Mouse (Mus musculus) midbrain, embryonic 13.5 days (tissue): Measurements from ENCODE around the gene Il27ra. TPM values are rescaled to one million over a fixed set of nuclear protein-coding genes. Genes with fewer than 3 reads are reported as not detected.
"Not testable (repeated sequence)": the region's sequence is repeated elsewhere in the genome, so short reads cannot be mapped to it uniquely, and the experiment has no call there.

ENCODE experiments used
- ATAC-seq: fragments of 200-750 bp; cut with Nextera tagmentation; 2 replicates; pipeline ENCODE4 v1.8.0; 2017; ENCODE audit warnings: mild to moderate bottlenecking, moderate TSS enrichment, moderate library complexity
- H3K27ac ChIP-seq: fragments of 300-500 bp; sonication (generic); 2 replicates; pipeline ENCODE4 v1.5.1; 2015; ENCODE audit warnings: inconsistent platforms, mild to moderate bottlenecking, moderate library complexity
- H3K27me3 ChIP-seq: fragments of 300-500 bp; sonication (generic); 2 replicates; pipeline ENCODE4 v1.6.1; 2015; ENCODE audit warnings: mild to moderate bottlenecking, inconsistent platforms
- H3K36me3 ChIP-seq: fragments of 300-500 bp; sonication (generic); 2 replicates; pipeline ENCODE4 v1.6.1; 2015; ENCODE audit warnings: mild to moderate bottlenecking, inconsistent platforms
- H3K4me1 ChIP-seq: fragments of 300-500 bp; sonication (generic); replicated peaks from 2 replicates; pipeline ENCODE4 v1.6.1; 2015; ENCODE audit warnings: inconsistent platforms
- H3K4me2 ChIP-seq: fragments of 300-500 bp; sonication (generic); replicated peaks from 2 replicates; pipeline ENCODE4 v1.6.1; 2015; ENCODE audit warnings: moderate library complexity, mild to moderate bottlenecking, inconsistent platforms
- H3K4me3 ChIP-seq: fragments of 300-500 bp; sonication (generic); replicated peaks from 2 replicates; pipeline ENCODE4 v1.5.1; 2015; ENCODE audit warnings: mild to moderate bottlenecking, inconsistent platforms
- H3K9ac ChIP-seq: fragments of 300-500 bp; sonication (generic); replicated peaks from 2 replicates; pipeline ENCODE4 v1.6.1; 2015; ENCODE audit warnings: mild to moderate bottlenecking, inconsistent platforms
- H3K9me3 ChIP-seq: fragments of 300-500 bp; sonication (generic); 2 replicates; pipeline ENCODE4 v1.6.1; 2016; ENCODE audit warnings: mild to moderate bottlenecking, inconsistent platforms
- WGBS: fragments of 180-500 bp; shearing (Covaris S2); methylation state at CpG from one replicate; pipeline ENCODE4 v1.1.7; 2015; 5-methylcytosine and 5-hydroxymethylcytosine counted together
- polyA plus RNA-seq: library from polyadenylated mRNA; unstranded; fragments of >200 nt; fragmentation: Nextera tagmentation; extraction: Ambion mirVana; gene quantifications from 2 replicates; pipeline ENCODE4 v1.2.1, GENCODE M21; 2015

Gene Il27ra
- polyA plus RNA-seq, 1 experiment from 2014 or later: 0.23 TPM

DNA sequence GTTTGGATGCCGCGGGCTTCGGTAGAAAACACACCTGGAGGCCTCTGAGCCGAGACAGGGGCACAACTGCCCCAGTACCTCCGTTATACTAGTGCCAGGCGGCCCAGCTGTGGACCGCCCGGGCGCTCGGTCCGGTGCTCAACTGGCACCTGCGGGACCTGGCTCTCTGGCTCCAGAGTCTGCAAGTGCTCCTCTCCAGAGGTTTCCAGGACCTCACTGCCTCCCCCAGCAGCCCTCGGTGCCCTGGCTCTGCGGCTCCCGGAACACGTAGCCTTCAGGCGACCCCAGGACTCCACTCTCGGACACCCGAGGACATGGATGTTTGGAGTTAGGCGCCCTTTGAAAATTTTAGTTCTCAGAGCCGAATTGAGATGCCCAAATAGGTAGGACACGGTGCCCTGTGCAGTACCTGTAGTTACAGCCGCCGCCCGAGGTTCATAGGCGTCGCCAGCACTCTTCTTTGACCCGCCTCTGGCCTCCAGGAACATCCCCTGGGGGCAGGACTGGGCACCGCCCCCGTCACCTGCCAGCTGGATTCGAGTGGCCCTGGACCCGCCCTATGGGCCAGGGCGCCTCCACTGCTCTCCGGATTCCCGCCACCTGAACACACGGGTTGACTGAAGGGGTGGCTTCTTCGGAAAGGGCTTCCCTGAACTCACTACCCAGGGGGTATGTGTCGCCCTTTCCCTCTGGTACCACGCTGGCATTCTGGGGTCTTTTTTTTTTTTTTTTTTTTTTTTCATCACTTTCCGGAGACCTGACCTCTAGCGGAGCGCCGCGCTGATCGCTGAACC, 30.5 kb downstream of the Il27ra start, which contains the start of gene 2210011C24Rik:
TSS of gene 2210011C24Rik (minus strand) at position 467 of the 794 bp plus-strand sequence.
- Histone ChIP-seq H3K36me3 (no peaks in the 10 kb centered on the region), H3K4me2 (peak within 1 kb of the TSS; percentile 96), H3K27me3 (peaks cover 49% of the 10 kb centered on the region), H3K4me1 (peaks cover 27% of the 10 kb centered on the region), H3K4me3 (peak within 1 kb of the TSS; percentile 51), H3K27ac (no peak within 1 kb of the TSS), H3K9me3 (no peaks in the 10 kb centered on the region), H3K9ac (peak within 1 kb of the TSS; percentile 57)
- peak; percentile 52 for ATAC-seq
- 1% methylated on average over 44 of the region's 45 CpGs for WGBS

GRCm38 (mm10) chr8:84010625-84011611, 31.5 kb downstream of the Il27ra start:
- peak; percentile 60 for ATAC-seq
- H3K4me2 ChIP-seq: peak overlapping the region; percentile 96
- H3K36me3 ChIP-seq: no peaks in the 10 kb centered on the region
- peak overlapping the region; percentile 57 for H3K9ac ChIP-seq
- H3K27ac ChIP-seq: no peak overlapping the region
- H3K27me3 ChIP-seq: peaks cover 49% of the 10 kb centered on the region
- H3K9me3 ChIP-seq: no peaks in the 10 kb centered on the region
- peak overlapping the region; percentile 51 for H3K4me3 ChIP-seq
- 2% methylated on average over 81 of the region's 83 CpGs for WGBS
- H3K4me1 ChIP-seq: peaks cover 27% of the 10 kb centered on the region

DNA sequence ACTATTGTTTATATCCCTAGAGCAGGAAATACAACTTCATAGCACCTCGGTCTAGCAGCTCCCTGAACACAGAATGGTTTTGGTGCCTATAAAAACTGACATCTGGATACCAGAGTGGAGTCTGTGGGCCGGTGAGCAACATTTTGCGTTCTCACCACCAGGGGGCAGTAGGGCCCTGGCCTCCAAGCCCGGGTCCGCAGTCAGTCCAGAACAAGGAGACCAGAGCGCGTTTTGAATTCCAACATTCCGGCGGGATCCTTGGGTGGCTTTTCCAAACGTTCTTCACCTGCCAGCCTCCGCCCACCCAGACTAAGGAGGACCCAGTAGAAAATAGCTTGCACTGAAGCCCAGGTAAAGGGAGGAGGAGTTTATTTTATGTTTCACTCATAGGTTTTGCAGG, 32.5 kb downstream of the Il27ra start:
- peak; percentile 32 for ATAC-seq

GRCm38 (mm10) chr8:84008362-84008761, 34.0 kb downstream of the Il27ra start:
- no peak overlapping the region for H3K9ac ChIP-seq
- peaks cover 35% of the 10 kb centered on the region for H3K27me3 ChIP-seq
- no peak overlapping the region for H3K27ac ChIP-seq
- H3K9me3 ChIP-seq: no peaks in the 10 kb centered on the region
- no peak overlapping the region for H3K4me2 ChIP-seq
- 32% methylated on average over 7 of the region's 7 CpGs for WGBS
- H3K4me1 ChIP-seq: peaks cover 39% of the 10 kb centered on the region
- no peak overlapping the region for H3K4me3 ChIP-seq
- ATAC-seq: no peak
- H3K36me3 ChIP-seq: no peaks in the 10 kb centered on the region

More for the DNA sequence above, 32.5 kb downstream of the Il27ra start:
- WGBS: 1% methylated on average over 11 of the region's 11 CpGs
- H3K36me3 ChIP-seq: no peaks in the 10 kb centered on the region
- no peak overlapping the region for H3K4me2 ChIP-seq
- H3K4me3 ChIP-seq: no peak overlapping the region
- H3K27ac ChIP-seq: no peak overlapping the region
- H3K27me3 ChIP-seq: peaks cover 45% of the 10 kb centered on the region
- peaks cover 31% of the 10 kb centered on the region for H3K4me1 ChIP-seq
- no peak overlapping the region for H3K9ac ChIP-seq
- H3K9me3 ChIP-seq: no peaks in the 10 kb centered on the region

- H3K9me3 ChIP-seq, H3K4me3 ChIP-seq, H3K4me2 ChIP-seq, H3K9ac ChIP-seq, H3K36me3 ChIP-seq, ATAC-seq, H3K27ac ChIP-seq: not testable (repeated sequence)
- Histone ChIP-seq H3K4me1 (peaks cover 25% of the 10 kb centered on the region), H3K27me3 (peaks cover 34% of the 10 kb centered on the region)
- WGBS: 93% methylated on average over 7 of the region's 7 CpGs
These were observed 36.9 kb downstream of the Il27ra start for GRCm38 (mm10) chr8:84005502-84005901.

- no peaks in the 10 kb centered on the region for H3K9me3 ChIP-seq
- 1% methylated on average over 30 of the region's 30 CpGs for WGBS
- peak overlapping the region; percentile 60 for H3K27ac ChIP-seq
- H3K36me3 ChIP-seq: peaks cover 14% of the 10 kb centered on the region
- H3K9ac ChIP-seq: peak overlapping the region; percentile 75
- peaks cover 36% of the 10 kb centered on the region for H3K27me3 ChIP-seq
- peak overlapping the region; percentile 61 for H3K4me3 ChIP-seq
- H3K4me1 ChIP-seq: peaks cover 26% of the 10 kb centered on the region
- H3K4me2 ChIP-seq: peak overlapping the region; percentile 88
- peak; percentile 75 for ATAC-seq
These were observed 37.7 kb downstream of the Il27ra start for GRCm38 (mm10) chr8:84004533-84005201.

DNA sequence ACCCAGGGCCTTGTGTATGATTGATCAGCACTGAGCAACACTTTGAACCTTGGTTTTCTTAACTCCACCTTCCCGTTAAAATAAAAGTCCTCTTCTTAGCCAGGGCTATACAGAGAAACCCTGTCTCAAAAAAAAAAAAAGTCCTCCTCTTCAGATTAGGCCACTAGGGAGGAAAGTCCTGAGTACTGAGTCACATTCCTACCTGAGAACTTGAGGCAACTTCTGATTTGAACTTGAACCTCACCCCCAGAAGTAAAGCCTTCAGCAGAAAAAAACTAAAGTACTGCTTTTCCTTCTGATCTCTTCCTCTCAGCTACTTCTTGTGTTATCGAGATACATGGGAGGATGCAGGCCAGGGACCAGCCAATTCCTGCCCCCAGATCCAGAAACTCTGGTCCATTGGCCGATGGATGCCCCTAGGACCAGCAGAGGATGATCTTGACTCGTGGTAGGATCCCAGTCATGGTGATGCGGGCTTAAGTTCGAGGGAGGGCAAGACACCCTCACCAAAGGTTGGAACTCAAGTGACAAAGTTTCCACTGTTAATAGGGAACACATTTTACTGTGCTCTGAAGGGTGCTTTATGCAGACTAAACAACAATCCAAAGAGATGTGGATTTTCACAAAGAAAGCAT, 38.7 kb downstream of the Il27ra start:
- peak overlapping the region; percentile 88 for H3K4me2 ChIP-seq
- H3K9ac ChIP-seq: peak overlapping the region; percentile 75; the same call in 1 of the 2 replicates
- H3K9me3 ChIP-seq: no peaks in the 10 kb centered on the region
- H3K27ac ChIP-seq: no peak overlapping the region
- H3K27me3 ChIP-seq: peaks cover 43% of the 10 kb centered on the region
- H3K4me3 ChIP-seq: peak overlapping the region; percentile 61
- no peak for ATAC-seq
- peaks cover 19% of the 10 kb centered on the region for H3K36me3 ChIP-seq
- H3K4me1 ChIP-seq: peaks cover 36% of the 10 kb centered on the region
- WGBS: 81% methylated on average over 6 of the region's 6 CpGs

- H3K9ac ChIP-seq: no peak overlapping the region
- no peak overlapping the region for H3K4me3 ChIP-seq
- H3K27ac ChIP-seq: no peak overlapping the region
- peaks cover 19% of the 10 kb centered on the region for H3K36me3 ChIP-seq
- no peaks in the 10 kb centered on the region for H3K9me3 ChIP-seq
- no peak for ATAC-seq
- peaks cover 43% of the 10 kb centered on the region for H3K27me3 ChIP-seq
- 0 out of 2 replicates have a peak overlapping the region, but pooled peaks have one; percentile 88 for H3K4me2 ChIP-seq
- H3K4me1 ChIP-seq: peaks cover 38% of the 10 kb centered on the region
- 56% methylated on average over 12 of the region's 12 CpGs for WGBS
These were observed 39.3 kb downstream of the Il27ra start for GRCm38 (mm10) chr8:84002957-84003611.

GRCm38 (mm10) chr8:84001281-84002000, 40.9 kb downstream of the Il27ra start, which contains the start of gene 1700067K01Rik:
Gene 1700067K01Rik, plus strand, starts transcription at chr8:84001502.
- peaks cover 19% of the 10 kb centered on the region for H3K36me3 ChIP-seq
- no peak for ATAC-seq
- peak within 1 kb of the TSS; percentile 52; the same call in 1 of the 2 replicates for H3K9ac ChIP-seq
- H3K9me3 ChIP-seq: no peaks in the 10 kb centered on the region
- peak within 1 kb of the TSS; percentile 37 for H3K4me2 ChIP-seq
- H3K4me1 ChIP-seq: peaks cover 41% of the 10 kb centered on the region
- H3K4me3 ChIP-seq: peak within 1 kb of the TSS; percentile 12; the same call in 1 of the 2 replicates
- no peak within 1 kb of the TSS for H3K27ac ChIP-seq
- H3K27me3 ChIP-seq: peaks cover 43% of the 10 kb centered on the region
- WGBS: 19% methylated on average over 58 of the region's 61 CpGs

DNA sequence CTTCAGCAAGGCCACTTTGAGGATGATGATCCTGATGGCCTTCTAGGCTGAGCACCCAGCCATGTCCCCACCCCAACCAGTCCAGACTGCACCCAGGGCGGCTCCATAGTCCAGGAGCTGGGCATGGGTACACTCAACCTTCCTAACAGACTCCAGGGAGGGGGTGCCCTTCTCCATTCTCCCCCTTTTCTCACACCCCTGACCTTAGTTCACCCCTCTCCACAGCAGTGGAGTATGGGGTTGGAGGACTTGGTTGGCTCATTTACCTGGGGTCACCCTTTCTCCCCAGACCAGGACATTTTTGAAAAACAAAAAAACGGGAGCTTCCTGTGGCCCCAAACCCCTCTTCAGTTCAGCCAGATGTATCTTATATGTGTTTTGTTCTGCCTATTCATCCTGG, 42.6 kb downstream of the Il27ra start:
- H3K4me2 ChIP-seq: peak overlapping the region; percentile 84
- no peak overlapping the region for H3K4me3 ChIP-seq
- no peak for ATAC-seq
- H3K36me3 ChIP-seq: peaks cover 20% of the 10 kb centered on the region
- 96% methylated on average over 2 of the region's 2 CpGs for WGBS
- H3K27me3 ChIP-seq: peaks cover 43% of the 10 kb centered on the region
- H3K4me1 ChIP-seq: peaks cover 43% of the 10 kb centered on the region
- H3K27ac ChIP-seq: no peak overlapping the region
- no peak overlapping the region for H3K9ac ChIP-seq
- no peaks in the 10 kb centered on the region for H3K9me3 ChIP-seq
